Mouse (Mus musculus) ZHBTc4 (cell line): Measurements from ENCODE around the gene Tmem131.
A peak's percentile ranks its signal among the peaks of the same experiment; 100 is the strongest.

Experiments used
- DNase-seq: peaks from one replicate; pipeline ENCODE4 v3.0.0-alpha.2; 2011; ENCODE audit warnings: low read depth, low spot score

Tmem131 gene

DNA sequence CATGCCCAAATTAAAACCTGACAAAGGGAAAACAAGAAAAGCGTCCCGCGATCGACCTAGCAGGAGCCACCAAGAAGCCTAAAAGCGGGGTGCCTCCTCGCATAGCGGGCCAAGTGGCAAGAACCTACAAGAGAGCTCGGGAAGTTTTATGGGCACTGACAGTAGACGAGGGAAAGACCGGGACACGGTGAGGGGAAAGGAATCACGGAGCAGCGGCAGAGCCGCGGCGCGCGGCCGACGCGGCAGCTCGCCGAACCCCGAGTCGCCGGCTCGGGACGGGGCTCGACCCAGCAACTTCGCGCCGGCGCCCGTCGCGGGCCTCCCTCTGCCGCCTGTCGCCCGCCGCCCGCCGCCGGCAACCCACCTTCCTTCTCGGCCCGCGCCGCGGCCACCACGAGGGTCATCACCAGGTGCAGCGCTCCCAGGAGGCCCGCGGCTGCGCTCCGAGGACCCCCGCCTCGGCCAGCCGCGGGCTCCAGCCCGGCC lies 4.6 kb downstream of the Tmem131 start:
- DNase-seq = peak; percentile 40

GRCm38 (mm10) chr1:36938348-36938747 lies 5.1 kb downstream of the Tmem131 start:
- DNase-seq = no peak

DNA sequence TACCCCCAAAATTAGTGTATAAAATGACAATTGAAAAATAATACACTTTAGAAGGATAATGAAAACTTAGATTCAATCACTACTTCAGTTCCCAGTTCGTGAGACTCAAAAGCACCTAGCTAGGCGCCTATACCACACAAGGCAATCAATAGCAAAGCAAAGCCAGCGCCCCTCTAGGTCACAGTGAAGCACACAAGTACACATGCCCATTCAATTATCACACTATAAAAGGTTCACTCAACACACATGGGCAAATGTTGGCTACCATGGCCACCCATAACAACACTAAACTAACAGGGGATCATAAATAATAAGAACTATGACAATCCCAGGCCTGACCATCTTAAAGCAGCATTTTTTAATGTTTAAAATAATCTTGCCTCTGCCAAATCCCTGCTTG lies 5.8 kb downstream of the Tmem131 start:
- peak; percentile 38 for DNase-seq

DNA sequence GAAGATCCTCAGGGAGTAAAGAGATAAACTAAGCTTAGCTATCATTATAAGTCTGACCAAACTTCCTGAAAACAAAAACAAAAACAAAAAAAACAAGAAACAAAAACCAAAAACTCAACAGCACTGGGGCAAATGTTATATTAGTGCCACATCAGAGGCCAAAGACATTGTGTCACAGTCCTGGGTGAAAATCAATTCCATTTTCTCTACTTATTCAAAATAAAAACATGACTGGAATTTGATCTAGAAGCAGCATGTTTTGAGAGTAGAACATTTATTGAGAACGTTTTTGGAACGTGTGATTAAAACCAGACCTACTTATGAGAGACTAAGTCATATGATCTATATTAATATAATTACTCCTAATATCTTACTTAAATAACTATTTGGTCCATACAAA lies 6.5 kb downstream of the Tmem131 start:
- DNase-seq = no peak

GRCm38 (mm10) chr1:36936567-36936966 lies 6.9 kb downstream of the Tmem131 start:
- DNase-seq = peak; percentile 48

- DNase-seq = no peak
Measured at GRCm38 (mm10) chr1:36934778-36935177, 8.7 kb downstream of the Tmem131 start.

- DNase-seq = no peak
Measured at GRCm38 (mm10) chr1:36933965-36934585, 9.4 kb downstream of the Tmem131 start.

- DNase-seq = no peak
Measured at GRCm38 (mm10) chr1:36932231-36932630, 11.2 kb downstream of the Tmem131 start.

GRCm38 (mm10) chr1:36930911-36931310 lies 12.6 kb downstream of the Tmem131 start:
- no peak for DNase-seq

DNA sequence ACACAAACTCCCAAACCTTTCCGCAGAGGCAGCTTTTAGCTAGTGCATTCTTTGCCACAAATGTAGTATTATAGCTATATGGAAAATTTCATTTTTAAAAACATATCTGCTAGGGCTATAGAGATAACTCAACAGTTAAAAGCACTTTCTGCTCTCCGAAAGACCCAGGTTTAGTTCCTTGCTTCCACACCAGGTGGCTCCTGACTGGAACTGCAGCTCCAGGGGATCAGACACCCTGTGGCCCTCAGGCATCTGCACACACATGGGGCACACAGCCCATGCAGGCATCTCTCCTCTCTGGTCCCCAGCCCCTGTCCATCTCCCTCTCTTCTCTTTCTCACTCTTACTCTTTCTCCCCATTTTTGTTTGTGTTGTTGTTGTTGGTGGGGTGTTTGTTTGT lies 13.5 kb downstream of the Tmem131 start:
- peak; percentile 63 for DNase-seq

- no peak for DNase-seq
Measured at GRCm38 (mm10) chr1:36928357-36929330, 14.8 kb downstream of the Tmem131 start.

DNA sequence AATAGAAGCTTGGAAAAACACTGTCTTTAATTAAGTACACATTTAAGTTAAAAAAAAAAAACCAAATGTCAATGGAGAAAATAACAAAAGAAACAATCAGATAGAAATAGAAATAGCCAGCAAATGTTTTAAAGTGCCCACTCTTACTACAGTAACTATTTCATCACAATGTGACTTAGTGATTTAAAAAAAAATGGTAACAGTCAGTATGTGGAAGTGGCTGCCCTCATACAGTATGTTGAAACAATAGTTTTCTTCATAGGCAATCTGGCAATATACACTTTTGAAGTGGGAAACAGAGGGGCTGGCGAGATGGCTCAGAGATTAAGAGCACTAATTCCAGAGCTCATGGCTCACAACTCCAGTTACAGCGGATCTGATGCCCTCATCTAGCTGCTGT lies 15.9 kb downstream of the Tmem131 start:
- no peak for DNase-seq

DNA sequence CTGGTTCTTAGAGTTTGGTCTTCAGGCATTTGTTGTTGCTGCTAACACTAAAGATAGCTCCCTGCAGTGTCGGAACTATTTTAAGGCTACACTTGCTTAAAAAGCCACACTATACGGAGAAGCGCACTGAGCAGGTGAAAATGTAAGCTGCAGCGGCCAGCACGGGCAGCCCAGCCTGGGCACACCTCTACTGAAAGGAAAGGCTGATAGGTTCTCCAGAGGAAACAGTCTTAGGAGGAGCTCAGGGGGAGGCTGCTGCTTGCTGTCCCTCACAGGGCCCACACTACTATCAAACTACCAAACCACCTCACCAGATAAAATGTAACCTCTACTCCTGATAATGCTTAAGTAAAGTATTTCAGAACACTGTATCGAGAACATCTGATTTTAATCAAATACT lies 16.7 kb downstream of the Tmem131 start:
- no peak for DNase-seq

- no peak for DNase-seq
Measured at GRCm38 (mm10) chr1:36926246-36926645, 17.2 kb downstream of the Tmem131 start.

GRCm38 (mm10) chr1:36925781-36926180 lies 17.7 kb downstream of the Tmem131 start:
- no peak for DNase-seq

GRCm38 (mm10) chr1:36924853-36925252 lies 18.6 kb downstream of the Tmem131 start:
- peak; percentile 30 for DNase-seq

DNA sequence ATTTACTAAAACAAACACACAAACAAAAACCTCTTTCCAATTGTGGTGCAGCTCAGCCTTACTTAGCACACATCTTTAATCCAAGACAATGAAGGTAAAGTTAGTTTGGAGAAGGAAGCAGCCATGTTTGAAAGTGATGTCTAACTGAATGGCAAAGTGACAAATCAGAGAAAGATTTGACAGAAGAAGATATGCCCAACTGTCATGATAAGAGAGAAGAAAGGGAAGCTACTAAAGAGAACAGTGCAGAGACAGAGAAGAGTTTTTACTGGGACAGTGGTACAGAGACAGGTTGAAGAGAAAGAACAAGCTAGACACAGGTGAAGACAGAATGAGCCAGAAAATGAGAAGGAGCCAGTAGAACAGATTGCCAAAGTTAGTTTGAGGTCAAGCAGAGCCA lies 19.6 kb downstream of the Tmem131 start:
- DNase-seq = no peak

GRCm38 (mm10) chr1:36922623-36923421 lies 20.6 kb downstream of the Tmem131 start:
- DNase-seq = no peak

GRCm38 (mm10) chr1:36921614-36922393 lies 21.7 kb downstream of the Tmem131 start:
- no peak for DNase-seq

DNA sequence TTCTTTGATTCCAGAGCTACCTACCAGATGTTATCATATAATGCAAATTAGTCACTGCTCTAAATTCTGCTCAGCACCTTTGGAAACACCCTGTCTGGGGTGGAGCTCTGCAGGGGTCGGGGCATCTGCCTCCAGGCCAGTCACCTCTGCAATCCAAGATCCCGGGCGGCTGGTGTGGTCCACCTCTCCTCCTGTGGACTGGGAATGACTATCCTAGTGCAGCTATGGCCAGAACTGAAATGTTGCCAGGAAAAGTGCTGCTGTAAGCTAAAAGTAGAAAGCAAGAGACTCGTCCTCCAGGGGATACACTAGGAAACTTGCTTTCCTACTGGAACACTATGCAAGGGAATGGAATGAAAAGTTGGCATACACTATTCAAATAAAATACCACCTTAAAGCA lies 22.7 kb downstream of the Tmem131 start:
- no peak for DNase-seq

GRCm38 (mm10) chr1:36920154-36920716 lies 23.2 kb downstream of the Tmem131 start:
- DNase-seq = no peak
